Mouse (Mus musculus) cerebellum, adult 2 months (tissue): ENCODE results near the gene Cdkn2a.

Experiments used
- CTCF ChIP-seq: fragments of 200-500 bp; IDR thresholded peaks from 2 replicates; pipeline ENCODE4 v1.5.1; 2011; ENCODE audit warnings: low read depth, mild to moderate bottlenecking, control low read depth, low read length, moderate library complexity, borderline replicate concordance; ENCODE audit not compliant: insufficient read depth
- POLR2A ChIP-seq: fragments of 200-500 bp; IDR thresholded peaks from 2 replicates; pipeline ENCODE4 v1.6.1; 2011; ENCODE audit warnings: low read length, control low read depth, borderline replicate concordance; ENCODE audit not compliant: insufficient read depth

DNA sequence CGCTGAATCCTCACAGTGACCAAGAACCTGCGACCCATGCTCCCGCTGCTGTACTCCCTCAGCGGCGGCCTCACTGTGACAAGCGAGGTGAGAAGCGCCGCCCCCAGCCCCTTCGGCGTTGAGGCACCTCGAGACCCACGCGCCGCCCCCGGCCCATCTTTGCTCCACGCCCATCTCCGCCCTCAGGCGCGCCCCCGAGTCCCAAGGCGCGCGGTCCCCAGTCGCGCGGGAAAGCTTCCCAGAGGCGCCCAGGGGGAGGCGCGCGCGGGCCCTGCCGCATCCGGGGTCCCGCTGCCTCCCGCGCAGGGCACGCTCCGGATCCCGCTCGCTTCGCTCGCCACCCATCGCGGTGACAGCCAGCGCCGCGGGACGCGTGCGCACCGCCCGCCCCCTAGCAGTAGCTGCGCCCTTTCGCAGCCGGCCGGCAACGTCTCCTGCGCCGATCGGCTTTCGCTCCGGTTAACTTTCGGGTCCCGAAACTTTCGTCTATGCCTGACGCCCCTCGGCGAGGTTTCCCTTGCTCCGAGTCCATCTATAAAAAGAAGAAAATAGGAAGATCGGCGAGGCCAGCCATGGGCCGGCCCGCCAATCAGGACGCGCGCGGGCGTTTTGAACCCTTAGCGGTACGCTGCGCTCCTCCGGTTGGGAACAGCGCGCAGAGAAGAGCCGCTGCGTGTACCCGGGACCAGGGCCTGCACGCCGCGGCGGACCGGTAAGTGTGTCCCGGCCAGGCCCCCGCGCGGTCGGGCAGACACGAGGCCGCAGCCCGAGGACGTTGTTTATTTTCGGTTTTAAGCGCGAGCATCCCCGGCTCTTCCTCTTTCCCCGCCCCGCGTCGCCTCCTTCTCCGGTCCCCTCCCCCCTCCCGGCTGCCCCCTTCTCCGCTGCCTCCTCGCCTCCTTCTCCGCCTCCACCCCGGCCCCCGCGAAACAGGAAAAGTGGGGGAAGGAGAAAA lies at the start of gene Cdkn2a:
- TF ChIP-seq POLR2A = no peak
- no peak for TF ChIP-seq CTCF
